Mouse (Mus musculus): ENCODE data around the gene Tnfsf15.

Gene Tnfsf15

DNA sequence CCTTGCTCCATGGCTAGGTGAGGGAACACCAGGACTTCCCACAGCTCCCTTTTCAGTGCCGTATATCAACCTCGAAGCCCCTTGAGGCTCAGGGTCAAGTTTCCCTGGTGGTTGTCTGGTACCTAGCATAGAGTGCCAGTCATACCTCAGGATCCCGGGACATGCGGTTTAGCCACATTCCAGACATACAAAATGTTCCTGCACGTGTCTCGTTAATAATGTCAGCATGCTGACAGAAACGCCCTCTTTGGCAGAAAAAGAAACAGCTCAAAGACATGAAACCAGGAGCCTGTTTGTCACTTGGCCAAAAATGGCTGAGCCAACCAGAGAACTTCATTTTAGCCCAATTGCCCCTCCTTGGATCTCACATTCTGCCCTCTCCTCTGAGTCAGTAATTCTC lies 2.8 kb downstream of the Tnfsf15 start:
- CTCF ChIA-PET, result no interaction called here

DNA sequence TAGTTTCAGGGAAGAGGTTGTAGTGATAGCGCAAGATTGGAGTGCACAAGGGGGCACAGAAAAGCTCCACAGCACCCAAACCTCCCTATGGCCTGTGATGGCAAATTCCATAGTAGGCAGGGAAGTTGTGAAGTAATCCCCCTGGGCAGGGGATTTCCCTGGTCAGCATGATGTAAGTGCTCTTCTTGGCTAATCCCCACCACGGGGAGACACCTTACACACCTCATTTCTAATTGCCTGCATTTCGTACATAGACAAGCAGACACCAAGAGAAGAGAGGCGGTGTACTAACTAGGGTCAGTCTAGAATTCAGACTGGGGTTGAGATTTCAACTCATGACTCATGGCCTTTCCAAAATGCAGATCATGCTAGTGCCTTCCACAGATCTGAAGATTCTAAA lies 4.2 kb downstream of the Tnfsf15 start:
- CTCF ChIA-PET, result no interaction called here

DNA sequence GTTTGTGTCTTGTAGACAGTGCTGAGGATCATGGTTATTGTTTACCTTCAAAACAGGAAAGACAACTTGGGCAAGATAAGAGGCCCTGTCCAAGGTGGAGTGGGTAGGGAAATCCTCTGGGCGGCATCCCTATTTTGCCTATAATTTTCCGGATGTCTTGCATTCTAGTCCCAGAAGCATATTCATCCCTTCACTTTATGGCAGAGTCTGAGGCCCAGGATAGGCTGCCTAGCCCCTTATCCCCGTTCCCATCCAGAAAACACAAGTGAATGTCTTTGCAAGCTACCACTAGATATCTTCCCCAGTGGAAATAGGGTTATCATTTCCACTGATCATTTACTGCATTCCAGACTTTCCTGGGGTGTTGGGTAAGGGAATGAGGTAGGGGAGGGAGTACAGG lies 4.9 kb downstream of the Tnfsf15 start:
- CTCF ChIA-PET, result no interaction called here

DNA sequence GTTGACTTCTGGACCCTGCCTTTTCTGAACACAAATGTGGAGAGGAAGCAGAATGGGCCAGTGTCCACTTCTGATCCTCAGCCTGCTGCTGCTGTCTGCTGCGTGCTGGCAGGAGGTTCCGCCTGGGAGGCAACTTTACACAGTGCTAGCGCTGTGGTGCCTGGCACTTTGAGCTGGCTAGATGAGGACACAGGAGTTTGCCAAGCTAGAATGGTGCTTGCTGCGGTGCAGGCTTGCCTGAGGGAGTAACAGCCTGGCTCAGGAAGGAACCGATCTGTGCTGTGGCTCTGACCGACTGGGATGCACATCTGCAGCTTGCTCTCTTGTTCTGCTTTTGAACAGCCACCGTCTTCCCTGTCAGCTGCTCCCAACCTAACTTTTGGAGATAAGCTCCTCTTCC lies 5.4 kb downstream of the Tnfsf15 start:
- CTCF ChIA-PET, result no interaction called here

DNA sequence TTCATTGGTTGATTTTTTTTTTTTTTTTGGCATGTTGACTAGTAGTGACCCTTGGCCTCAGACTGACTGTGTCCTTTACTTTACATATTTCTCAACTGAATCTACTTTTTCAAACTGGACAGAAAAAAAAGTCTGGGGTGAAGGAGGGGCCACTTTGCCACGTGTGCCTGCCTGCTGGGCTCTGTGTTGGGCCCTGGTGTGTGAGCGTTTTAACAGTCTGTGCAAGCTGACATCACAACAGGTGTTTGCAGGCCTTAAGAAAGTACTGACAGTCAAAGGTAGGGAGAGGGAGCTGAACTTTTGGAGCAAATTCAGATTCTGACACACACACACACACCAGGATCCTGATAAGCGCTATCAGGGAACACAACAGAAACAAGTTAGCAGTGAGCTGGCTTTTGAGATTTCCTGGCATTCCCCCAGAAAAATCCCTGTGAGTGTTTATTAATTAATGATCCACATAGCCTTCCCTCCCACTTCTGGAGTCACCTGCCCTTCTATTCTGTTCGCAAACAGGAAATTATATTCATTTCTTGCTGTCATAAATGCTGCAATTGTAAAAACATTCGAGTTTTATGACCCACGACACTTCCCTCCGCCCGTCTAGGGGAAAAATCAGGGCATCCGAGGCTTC lies 6.4 kb downstream of the Tnfsf15 start:
- CTCF ChIA-PET, result no interaction called here

DNA sequence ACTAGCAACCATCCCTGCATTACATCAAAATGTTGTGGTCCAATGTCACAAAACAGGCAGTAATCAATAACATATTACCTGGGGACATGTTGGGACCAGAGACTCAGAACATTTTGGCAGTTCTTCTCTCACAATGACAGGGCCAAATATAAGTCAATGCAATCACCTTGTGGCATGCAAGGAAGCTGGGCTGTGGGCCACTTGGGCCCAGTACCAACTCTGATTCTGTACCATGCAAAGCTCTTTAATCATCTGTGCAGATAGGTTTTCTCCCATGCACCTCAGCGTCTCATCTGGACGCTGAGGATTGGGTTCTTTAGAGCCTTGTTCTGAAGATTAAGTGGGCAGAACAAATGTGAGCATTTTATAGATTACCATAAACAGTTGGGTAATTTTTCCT lies 13.6 kb downstream of the Tnfsf15 start:
- CTCF ChIA-PET, result no interaction called here

DNA sequence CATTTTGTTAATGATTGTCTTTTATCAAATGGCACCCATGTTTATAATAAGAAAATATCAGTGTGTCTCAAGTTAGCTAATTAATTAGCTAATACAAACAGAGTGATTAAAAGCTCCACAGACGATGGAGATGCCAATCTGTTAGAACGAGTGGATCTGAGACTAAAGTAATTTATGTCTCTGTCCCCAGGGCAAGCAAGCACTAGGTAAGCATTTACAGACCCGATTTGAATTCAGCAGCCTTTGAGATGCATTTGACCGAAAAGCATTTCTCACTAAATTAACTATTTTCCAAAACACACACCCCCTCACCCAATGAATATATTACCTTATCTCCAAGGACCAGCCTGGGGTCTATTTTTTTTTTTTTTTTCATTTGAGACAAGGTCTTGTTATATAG lies 18.2 kb downstream of the Tnfsf15 start:
- CTCF ChIA-PET, result no interaction called here

DNA sequence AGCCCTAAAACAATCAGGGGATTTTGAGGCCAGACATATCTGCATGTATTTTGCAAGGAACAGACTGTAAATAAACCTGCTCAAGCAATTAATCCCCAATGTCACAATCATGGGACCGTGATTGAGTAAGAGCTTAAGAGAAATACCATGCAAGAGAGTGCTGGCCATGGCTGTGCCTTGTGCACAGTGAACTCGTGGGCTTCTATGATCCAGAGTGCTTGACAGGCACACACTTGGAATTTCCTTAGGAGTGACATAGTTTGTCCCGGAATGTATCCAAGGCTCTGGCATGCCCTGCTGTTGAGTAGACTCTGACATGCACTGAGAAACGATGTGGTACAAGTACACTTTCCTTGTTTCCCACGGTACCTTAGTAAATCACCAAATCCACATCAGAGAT lies 18.9 kb downstream of the Tnfsf15 start:
- CTCF ChIA-PET, result no interaction called here

DNA sequence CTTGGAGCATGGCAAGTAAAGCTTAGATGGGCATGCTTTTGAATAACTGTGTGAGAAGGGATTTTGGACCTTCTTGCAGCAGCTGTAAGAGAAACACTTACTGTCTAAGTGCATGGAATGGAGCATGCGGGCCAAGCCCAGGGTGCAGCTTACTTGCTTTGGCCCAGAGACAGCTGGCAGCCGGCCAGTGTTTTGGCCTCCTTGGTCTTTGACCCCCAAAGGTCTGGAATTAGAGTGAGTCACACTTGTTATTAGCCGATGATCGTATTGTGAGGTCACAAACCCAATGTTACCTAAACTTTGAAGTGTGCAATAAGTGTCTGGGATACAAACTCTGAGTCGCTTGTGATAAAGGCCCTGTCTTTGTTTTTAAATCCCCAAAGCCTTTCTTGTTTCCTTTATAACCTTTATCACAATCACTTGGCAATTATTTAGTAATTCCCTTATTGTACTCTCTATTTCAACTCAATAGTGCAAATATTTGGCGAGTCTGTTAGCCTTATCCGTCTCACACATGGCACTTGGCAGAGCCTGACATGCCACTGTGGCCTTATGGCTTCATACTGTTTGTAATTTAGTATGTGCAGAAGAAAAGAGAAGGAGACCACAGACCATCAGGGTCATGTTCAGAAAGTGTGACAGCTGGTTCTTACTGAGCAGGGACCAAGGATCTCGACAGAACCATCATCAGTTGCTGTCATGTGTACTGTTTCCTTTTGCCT lies 26.8 kb downstream of the Tnfsf15 start:
- CTCF ChIA-PET, result no interaction called here

DNA sequence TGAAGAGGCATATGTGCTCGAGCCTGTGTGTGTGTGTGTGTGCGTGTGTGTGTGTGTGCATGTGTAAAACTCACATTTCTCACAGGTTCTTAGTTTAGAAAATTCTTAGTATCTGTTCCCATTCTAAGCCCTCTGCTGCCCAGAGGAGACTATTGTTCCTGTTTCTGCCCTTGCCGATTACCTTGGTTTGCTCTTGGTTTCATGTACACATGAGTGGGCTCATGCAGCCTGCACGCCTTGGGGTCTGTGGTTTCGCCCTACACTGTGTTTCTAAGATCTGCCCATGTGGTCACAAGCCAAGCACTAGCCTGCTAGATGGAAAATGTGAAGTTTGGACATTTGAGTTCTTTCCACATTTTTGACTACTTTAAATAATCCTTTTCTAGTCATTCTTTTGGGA lies 33.0 kb downstream of the Tnfsf15 start:
- CTCF ChIA-PET, result no interaction called here

DNA sequence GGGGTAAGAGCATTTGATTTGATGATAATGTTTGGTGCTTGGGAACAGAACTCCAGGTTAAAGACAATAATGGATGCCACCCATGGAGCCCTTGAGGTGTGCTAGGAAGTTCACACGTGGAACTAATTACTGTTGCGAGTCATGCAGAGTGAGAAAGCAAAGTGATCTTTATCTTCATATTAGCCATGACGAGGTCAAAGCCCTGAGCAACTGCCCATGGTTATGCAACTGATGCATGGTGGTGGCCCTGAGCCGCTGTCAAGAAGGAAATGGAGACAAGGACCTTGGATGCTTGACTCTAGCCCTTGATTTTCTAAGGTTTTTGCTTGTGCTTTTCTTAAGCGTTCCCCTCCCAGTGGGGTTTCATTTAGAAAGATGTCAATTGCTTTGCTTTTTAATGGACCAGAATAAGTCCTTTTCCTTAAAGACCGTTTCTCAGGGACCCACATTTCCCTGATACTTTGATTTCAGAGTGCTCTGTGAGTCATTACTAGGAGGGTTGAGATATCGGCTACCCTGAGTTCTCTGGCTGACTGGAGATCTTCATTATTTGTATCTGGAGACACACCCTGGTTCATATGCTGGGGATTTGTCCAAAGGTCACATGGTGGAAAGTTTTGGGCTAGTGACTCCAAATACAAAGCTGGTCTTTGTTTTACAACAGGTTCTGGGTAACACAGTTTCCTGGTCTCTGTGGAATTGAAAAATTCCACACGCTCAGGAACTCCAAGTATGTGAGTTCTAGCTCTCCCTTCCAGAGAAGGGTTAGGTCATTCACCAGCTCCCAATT lies 34.3 kb downstream of the Tnfsf15 start:
- CTCF ChIA-PET, result no interaction called here

DNA sequence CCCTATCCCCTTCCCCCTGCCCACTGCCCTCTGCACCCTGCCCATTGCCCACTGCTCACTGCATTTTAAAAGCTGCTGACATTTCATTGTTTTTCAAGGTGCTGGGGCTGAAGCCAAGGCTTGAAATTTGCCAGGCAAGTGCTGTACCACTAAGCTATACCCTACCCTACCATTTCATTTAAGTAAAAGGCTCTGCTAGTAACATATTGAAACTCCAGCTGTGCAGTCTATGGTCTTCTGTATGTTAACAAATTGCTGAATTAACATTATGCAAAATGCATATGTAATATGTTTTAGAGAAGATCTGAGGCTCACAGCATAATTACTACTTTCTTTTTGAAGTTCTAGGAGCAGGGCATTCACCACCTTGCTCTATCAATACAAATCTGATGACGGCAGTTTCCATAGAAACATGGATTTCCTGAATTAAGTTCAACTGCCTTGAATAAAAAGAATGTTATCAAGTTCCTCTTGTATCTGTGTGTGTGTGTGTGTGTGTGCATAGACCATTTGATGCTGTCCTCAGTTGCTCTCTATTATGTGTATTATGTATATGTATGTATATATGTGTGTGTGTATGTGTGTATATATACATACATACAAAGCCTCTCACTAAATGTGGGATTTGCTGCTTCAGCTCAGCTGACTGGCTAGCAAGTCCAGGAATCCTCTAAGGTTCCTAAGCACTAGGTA lies 38.5 kb downstream of the Tnfsf15 start:
- CTCF ChIA-PET, result no interaction called here

DNA sequence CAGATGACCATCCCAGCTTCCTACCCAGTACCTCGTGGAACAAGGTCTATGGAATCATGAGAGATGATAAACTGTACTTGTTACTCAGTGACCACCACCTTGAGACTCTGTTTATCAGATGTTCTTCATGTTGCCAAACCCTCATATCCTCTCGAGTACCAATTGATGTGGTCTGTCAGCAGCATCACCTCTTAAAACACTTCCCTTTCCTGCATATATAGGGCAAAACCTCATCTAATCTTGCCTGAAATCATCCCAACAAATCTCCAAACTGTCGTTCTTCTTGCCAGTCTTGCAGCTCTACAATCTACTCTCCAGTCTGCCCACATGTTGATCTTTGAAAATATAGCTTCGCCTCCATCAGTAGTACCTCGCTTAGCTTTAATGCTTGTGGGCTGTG lies 40.7 kb downstream of the Tnfsf15 start:
- CTCF ChIA-PET, result interaction anchor here (1.1 kb wide), 1 partner anchor 207 kb away, joined by 3 read pairs; no protein-coding TSS in a partner anchor

DNA sequence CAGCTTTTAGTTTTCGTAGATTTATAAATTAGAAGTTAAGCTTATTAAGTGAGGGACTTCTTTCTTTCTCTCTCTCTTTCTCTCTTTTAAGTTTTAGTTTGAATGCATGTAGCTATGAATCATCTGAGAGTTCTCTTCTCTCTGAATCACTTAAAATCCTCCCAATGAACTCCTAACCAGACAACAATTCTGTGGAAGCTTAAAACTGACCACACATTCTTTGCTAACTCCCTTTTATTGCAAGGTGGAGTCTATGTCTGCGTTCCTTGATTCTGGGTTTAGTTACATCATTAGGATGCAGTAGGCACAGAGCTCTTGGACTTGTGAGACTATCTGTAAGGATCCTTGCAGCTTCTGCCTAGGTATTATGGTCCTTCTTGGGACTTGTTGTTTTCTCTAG lies 41.2 kb downstream of the Tnfsf15 start:
- CTCF ChIA-PET, result interaction anchor here (1.1 kb wide), 1 partner anchor 208 kb away, joined by 3 read pairs; no protein-coding TSS in a partner anchor

DNA sequence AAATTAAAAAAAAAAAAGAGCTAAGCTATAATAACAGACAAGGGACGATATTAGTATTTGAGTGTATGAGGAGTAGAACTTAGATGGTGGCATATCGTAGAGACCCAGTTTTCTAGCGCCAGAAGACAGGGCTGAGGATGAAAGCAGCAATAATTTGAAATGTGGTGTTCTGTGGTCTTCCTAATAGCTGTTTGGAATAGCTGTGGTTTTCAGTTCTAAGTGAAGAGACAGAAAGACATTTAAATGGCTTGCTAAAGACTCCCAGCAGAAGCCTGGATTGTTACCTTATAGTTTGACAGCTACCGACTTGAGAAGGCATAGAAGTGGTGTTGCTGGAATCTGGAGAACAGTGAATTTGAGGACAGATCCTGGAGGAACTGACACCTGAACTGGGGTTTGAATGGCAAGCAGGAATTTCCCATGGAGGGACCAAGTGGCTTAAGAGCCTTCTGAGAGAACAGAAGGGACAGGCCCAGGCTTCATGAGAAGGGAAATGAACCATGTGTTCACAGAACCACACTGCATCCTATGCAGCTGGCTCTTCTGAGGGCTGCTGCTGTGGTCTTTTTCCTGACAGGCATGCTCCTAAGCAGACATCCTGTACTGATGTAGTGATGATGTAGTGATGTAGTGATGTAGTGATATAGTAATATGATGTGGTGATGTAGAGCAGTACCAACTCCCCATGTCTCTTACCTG lies 42.8 kb downstream of the Tnfsf15 start:
- CTCF ChIA-PET, result no interaction called here

DNA sequence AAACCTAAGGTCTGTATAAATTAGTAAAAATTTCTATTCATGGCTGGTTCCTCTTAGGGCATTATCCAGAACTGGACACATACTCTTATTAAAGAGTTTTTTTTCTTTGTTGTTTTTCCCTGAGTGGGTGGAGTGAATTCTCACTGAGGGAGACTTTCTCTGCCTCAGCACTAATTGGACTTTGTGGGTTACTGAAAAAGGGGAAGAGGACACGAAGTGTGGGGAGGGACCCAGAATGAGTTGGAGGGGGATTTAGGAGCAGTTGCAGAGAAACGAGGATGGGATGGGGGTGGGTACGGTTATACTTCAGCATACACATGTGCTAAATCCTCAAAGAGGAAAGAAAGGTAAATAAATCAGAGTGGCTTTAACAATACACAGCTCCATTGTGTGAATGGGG lies 45.2 kb downstream of the Tnfsf15 start:
- CTCF ChIA-PET, result no interaction called here

DNA sequence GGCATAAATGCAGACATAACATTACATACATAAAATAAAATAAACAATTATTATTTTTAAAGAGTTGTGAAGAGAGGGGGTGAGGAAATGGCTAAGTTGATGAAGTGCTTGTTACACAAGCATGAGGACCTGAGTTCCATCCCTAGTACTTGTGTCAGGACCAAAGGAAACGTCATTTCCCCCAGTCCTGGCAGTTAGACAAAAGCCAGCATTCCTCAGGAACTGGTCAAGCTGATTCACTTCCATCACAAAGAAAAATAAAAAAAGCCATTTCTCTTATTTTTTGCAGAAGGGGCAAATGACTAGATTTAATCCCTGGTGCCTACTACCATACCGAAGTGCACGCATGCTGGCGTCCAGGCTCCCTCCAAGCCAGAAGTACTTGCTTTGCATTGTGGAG lies 48.0 kb downstream of the Tnfsf15 start:
- CTCF ChIA-PET, result no interaction called here

DNA sequence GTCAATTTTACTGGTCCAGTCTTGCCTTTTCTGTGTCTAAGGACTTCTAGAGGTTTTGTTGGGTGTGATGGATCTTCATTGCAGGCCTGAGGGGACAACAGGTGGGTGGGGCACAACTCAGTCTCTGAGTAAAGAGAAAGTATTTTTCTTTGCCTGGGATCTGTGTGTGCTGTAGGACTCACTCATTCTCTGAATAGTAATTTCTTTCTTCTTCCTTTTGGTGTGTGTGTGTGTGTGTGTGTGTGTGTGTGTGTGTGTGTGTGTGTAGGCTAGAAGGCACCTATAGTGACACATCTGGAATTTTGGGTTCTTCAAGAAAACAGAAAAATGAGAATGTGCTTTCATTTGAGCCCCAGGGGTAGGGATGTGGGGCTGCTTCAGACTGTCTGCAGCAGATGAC lies 52.6 kb downstream of the Tnfsf15 start:
- CTCF ChIA-PET, result no interaction called here

DNA sequence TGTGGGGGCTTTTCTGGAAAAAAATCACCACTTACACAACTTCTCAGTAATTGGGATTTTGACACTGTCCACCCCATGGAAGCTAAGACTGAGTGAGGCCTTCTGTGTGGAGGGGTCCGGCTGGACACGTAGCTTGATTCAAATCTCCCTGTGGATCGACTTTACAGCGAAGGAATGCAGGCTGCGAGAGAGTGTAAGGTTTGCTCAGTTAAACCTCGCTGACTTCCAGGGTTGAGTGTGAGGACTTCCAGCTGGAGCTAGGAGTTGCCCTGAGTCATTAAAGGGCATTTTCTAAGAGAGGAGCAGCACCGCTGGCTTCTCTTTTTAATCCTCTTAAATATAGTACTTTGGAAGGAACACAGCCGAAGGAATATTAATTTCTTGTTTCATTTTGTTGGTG lies 57.5 kb downstream of the Tnfsf15 start:
- CTCF ChIA-PET, result no interaction called here

DNA sequence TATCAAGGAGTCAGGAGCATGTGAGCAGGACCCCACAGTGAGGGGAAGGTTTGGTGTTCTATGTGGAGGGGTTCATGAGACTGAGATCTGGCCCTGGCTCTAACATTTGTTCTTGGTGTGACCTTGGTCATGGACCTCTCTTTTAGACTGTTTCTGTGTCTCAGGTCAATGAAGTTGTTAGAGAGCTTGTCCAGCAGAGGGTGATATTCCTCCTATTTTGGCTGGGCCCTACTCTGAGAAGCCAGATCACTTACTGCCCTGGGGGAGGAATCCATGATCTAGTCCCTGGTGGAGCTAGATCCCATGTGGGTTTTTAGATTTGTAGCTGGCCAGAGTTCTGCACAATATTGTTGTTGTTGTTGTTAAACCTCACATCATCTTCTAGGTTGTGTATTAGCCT lies 58.8 kb downstream of the Tnfsf15 start:
- CTCF ChIA-PET, result interaction anchor here (0.9 kb wide), 1 partner anchor 263 kb away, joined by 3 read pairs; no protein-coding TSS in a partner anchor

DNA sequence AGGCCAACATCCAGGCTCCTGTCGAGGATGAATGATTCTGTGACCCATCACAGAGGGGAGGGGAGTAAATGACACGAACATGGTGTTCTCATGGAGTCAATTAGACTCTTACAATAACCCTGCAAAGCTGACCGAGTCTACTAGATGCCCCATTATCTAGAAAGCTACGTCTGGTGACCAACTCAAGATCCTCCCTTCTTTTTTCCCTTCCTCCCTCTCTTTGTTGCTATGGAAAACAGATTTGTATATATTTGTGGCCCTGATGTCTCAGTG lies 59.7 kb downstream of the Tnfsf15 start:
- CTCF ChIA-PET, result no interaction called here
